Mouse (Mus musculus): Measurements from ENCODE around the gene Lca5l. TPM values are rescaled to one million over a fixed set of nuclear protein-coding genes. Genes with fewer than 3 reads are reported as not detected.
"Not testable (repeated sequence)": the region's sequence is repeated elsewhere in the genome, so short reads cannot be mapped to it uniquely, and the experiment has no call there.

Lca5l gene
- polyA plus RNA-seq, 1 experiment = 0.06 TPM

DNA sequence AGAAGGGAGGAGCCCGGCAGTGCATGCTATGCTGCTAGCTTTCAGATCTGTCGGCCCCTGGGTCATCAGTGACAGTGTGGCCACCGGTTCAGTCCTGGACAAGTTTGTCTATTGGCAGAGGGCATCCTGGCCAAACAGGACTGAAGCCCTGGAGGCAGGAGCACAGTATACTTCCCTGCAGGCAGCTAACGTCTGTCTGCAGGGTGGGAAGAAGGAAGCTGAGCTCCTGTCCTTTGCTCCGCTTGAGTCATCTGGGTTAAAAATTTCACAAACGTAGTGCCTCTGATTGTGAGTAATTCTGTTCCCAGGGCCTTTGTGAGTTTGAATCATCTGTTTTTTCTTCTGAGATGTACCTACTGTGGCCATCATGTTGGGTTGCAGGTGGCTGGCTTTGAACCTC lies 43.2 kb downstream of the Lca5l start:
- H3K4me1 ChIP-seq (ENCODE audit: control insufficient read depth, insufficient read depth, insufficient read length, low read length) = peaks cover 2% of the 10 kb centered on the region; the same call in 1 of the 2 replicates
- no peaks in the 10 kb centered on the region for H3K36me3 ChIP-seq (ENCODE audit: control insufficient read depth, insufficient read depth, low read length)
- no peak overlapping the region for H3K27ac ChIP-seq (ENCODE audit: insufficient read depth, low read depth, low read length)
- H3K27me3 ChIP-seq (ENCODE audit: control insufficient read depth, insufficient read depth, low read length) = no peaks in the 10 kb centered on the region
- H3K4me3 ChIP-seq (ENCODE audit: low read depth, low read length) = no peak overlapping the region
- WGBS = 70% methylated on average over 6 of the region's 6 CpGs
- TF ChIP-seq POLR2A (IDR thresholded peaks at IDR 0.05; ENCODE audit: low read depth, low read length) (no peak), CTCF (IDR thresholded peaks at IDR 0.05; ENCODE audit: extremely low read depth, insufficient read length, insufficient replicate concordance, low read depth, low read length) (no peak)

DNA sequence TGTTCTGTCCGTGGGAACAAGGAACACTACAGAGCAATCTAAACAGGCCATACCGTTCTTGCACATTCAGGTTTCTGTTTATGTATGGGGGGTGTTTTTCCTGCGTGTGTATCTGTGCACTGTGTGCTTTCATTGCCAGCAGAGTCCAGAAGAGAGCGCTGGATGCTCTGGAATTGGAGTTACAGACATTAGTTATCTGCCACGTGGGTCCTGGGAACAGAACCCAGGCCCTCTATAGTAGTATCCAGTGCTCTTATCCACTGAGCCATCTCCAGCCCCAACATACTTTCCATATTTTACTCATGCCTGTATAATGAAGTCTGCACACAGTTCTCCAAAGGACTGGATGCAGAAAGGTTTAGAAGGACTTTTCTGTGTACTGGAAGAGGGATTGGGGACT lies 46.3 kb downstream of the Lca5l start:
- 2% methylated on average over 5 of the region's 5 CpGs for WGBS

GRCm38 (mm10) chr16:96145110-96145800 lies 46.8 kb downstream of the Lca5l start, which contains the start of gene Wrb:
Gene Wrb, plus strand, starts transcription at chr16:96145407.
- TF ChIP-seq POLR2A (IDR thresholded peaks at IDR 0.05; ENCODE audit: low read depth, low read length) (peak; percentile 24; the same call in 1 of the 2 replicates), CTCF (IDR thresholded peaks at IDR 0.05; ENCODE audit: extremely low read depth, insufficient read length, insufficient replicate concordance, low read depth, low read length) (peak; percentile 92)
- WGBS = under 1% methylated on average over 68 of the region's 68 CpGs
- Histone ChIP-seq H3K4me3 (ENCODE audit: low read depth, low read length) (peak within 1 kb of the TSS; percentile 73), H3K4me1 (ENCODE audit: control insufficient read depth, insufficient read depth, insufficient read length, low read length) (no peaks in the 10 kb centered on the region), H3K36me3 (ENCODE audit: control insufficient read depth, insufficient read depth, low read length) (no peaks in the 10 kb centered on the region), H3K27me3 (ENCODE audit: control insufficient read depth, insufficient read depth, low read length) (no peaks in the 10 kb centered on the region), H3K27ac (ENCODE audit: insufficient read depth, low read depth, low read length) (no peak within 1 kb of the TSS)

More for the DNA sequence above, 46.3 kb downstream of the Lca5l start:
- H3K27me3 ChIP-seq (ENCODE audit: control insufficient read depth, insufficient read depth, low read length) = no peaks in the 10 kb centered on the region
- TF ChIP-seq CTCF (IDR thresholded peaks at IDR 0.05; ENCODE audit: extremely low read depth, insufficient read length, insufficient replicate concordance, low read depth, low read length) (no peak), POLR2A (IDR thresholded peaks at IDR 0.05; ENCODE audit: low read depth, low read length) (no peak)
- H3K4me3 ChIP-seq (ENCODE audit: low read depth, low read length) = peak overlapping the region; percentile 73
- no peaks in the 10 kb centered on the region for H3K36me3 ChIP-seq (ENCODE audit: control insufficient read depth, insufficient read depth, low read length)
- no peak overlapping the region for H3K27ac ChIP-seq (ENCODE audit: insufficient read depth, low read depth, low read length)
- no peaks in the 10 kb centered on the region for H3K4me1 ChIP-seq (ENCODE audit: control insufficient read depth, insufficient read depth, insufficient read length, low read length)

- not testable (repeated sequence) for H3K27ac ChIP-seq (ENCODE audit: insufficient read depth, low read depth, low read length); H3K27me3 ChIP-seq (ENCODE audit: control insufficient read depth, insufficient read depth, low read length); H3K4me3 ChIP-seq (ENCODE audit: low read depth, low read length); H3K4me1 ChIP-seq (ENCODE audit: control insufficient read depth, insufficient read depth, insufficient read length, low read length); H3K36me3 ChIP-seq (ENCODE audit: control insufficient read depth, insufficient read depth, low read length)
- WGBS = 19% methylated on average over 6 of the region's 6 CpGs
Observed at GRCm38 (mm10) chr16:96144748-96145109, 47.3 kb downstream of the Lca5l start.

GRCm38 (mm10) chr16:96128466-96128865 lies 63.6 kb downstream of the Lca5l start:
- H3K27ac ChIP-seq (ENCODE audit: insufficient read depth, low read depth, low read length) = no peak overlapping the region
- H3K36me3 ChIP-seq (ENCODE audit: control insufficient read depth, insufficient read depth, low read length) = peaks cover 7% of the 10 kb centered on the region; the same call in 1 of the 2 replicates
- TF ChIP-seq POLR2A (IDR thresholded peaks at IDR 0.05; ENCODE audit: low read depth, low read length) (no peak), CTCF (IDR thresholded peaks at IDR 0.05; ENCODE audit: extremely low read depth, insufficient read length, insufficient replicate concordance, low read depth, low read length) (no peak)
- no peaks in the 10 kb centered on the region for H3K4me1 ChIP-seq (ENCODE audit: control insufficient read depth, insufficient read depth, insufficient read length, low read length)
- peak overlapping the region; percentile 79 for H3K4me3 ChIP-seq (ENCODE audit: low read depth, low read length)
- no peaks in the 10 kb centered on the region for H3K27me3 ChIP-seq (ENCODE audit: control insufficient read depth, insufficient read depth, low read length)
- WGBS = 4% methylated on average over 9 of the region's 9 CpGs

DNA sequence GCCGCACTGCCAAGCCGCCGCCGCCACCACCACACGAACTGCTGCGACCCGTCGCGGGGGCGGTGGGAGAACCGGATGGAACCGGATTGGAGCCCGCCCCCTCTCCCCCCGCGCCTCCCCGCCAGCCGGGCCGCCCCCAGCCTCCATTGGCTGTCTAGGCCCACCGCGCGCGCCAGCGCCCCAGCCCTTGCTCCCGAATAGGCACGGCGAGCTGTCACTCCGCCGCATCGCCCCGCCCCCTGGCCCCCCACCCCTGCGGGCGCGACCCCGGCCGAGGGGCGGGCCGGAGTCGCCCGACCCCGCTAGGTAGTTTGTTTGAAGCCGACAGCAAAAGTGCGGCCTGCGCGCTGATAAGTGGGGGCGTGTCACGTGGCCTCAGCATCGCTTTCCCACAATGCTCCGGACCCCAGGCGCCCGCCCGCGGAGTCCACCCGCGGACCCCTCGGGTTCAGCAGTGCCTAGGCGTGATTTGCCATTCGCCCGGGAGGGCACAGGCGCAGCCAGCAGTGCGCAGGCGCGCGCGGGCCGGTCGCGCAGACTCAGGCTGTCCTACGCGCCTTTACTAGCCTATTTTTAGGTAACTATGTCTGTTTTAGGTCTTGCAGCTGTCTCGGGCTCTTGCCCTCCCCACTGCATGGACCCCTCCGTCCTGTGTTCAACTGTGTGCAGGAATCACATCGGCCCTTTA lies 64.3 kb downstream of the Lca5l start, which contains the start of gene Hmgn1:
Gene Hmgn1, minus strand, starts transcription at position 73 of the 688 bp plus-strand sequence.
- WGBS = under 1% methylated on average over 70 of the region's 72 CpGs
- peak within 1 kb of the TSS; percentile 79 for H3K4me3 ChIP-seq (ENCODE audit: low read depth, low read length)
- H3K27ac ChIP-seq (ENCODE audit: insufficient read depth, low read depth, low read length) = peak within 1 kb of the TSS; percentile 68; the same call in 1 of the 2 replicates
- H3K36me3 ChIP-seq (ENCODE audit: control insufficient read depth, insufficient read depth, low read length) = peaks cover 10% of the 10 kb centered on the region; the same call in 1 of the 2 replicates
- H3K27me3 ChIP-seq (ENCODE audit: control insufficient read depth, insufficient read depth, low read length) = no peaks in the 10 kb centered on the region
- H3K4me1 ChIP-seq (ENCODE audit: control insufficient read depth, insufficient read depth, insufficient read length, low read length) = no peaks in the 10 kb centered on the region
- TF ChIP-seq POLR2A (IDR thresholded peaks at IDR 0.05; ENCODE audit: low read depth, low read length) (peak; percentile 47; the same call in 1 of the 2 replicates), CTCF (IDR thresholded peaks at IDR 0.05; ENCODE audit: extremely low read depth, insufficient read length, insufficient replicate concordance, low read depth, low read length) (no peak)

DNA sequence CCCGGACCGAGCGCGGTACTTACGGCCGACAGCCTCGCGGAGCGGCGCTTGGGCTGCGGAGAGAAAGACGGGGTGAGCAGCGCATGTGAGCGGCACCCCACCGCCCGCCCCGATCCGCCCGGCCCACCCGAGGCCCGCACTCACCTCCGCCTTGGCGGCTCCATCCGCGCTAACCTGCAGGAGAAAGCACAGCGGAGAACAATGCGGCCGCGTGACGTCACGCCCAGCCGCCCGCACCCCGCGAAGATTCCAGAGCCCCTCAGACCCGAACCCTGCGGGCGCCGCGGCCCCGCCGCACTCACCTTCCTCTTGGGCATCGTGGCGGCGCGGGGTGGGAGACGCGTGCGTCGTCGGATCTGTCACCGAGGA lies 64.8 kb downstream of the Lca5l start:
- 1% methylated on average over 52 of the region's 52 CpGs for WGBS
- Histone ChIP-seq H3K27me3 (ENCODE audit: control insufficient read depth, insufficient read depth, low read length) (no peaks in the 10 kb centered on the region), H3K27ac (ENCODE audit: insufficient read depth, low read depth, low read length) (peak overlapping the region; percentile 68; the same call in 1 of the 2 replicates), H3K4me1 (ENCODE audit: control insufficient read depth, insufficient read depth, insufficient read length, low read length) (no peaks in the 10 kb centered on the region), H3K36me3 (ENCODE audit: control insufficient read depth, insufficient read depth, low read length) (peaks cover 10% of the 10 kb centered on the region; the same call in 1 of the 2 replicates), H3K4me3 (ENCODE audit: low read depth, low read length) (peak overlapping the region; percentile 79)
- TF ChIP-seq POLR2A (IDR thresholded peaks at IDR 0.05; ENCODE audit: low read depth, low read length) (no peak), CTCF (IDR thresholded peaks at IDR 0.05; ENCODE audit: extremely low read depth, insufficient read length, insufficient replicate concordance, low read depth, low read length) (no peak)
